Mouse (Mus musculus): ENCODE results near the gene Pparg. TPM values are rescaled to one million over a fixed set of nuclear protein-coding genes. Genes with fewer than 3 reads are reported as not detected.

The Pparg gene
- total RNA-seq, 2 experiments from 2014 or later: 11.4 to 12.5 TPM

GRCm38 (mm10) chr6:115500234-115500633, 139.5 kb downstream of the Pparg start:
- intact Hi-C loops (cut with DNase I): no loop called here

DNA sequence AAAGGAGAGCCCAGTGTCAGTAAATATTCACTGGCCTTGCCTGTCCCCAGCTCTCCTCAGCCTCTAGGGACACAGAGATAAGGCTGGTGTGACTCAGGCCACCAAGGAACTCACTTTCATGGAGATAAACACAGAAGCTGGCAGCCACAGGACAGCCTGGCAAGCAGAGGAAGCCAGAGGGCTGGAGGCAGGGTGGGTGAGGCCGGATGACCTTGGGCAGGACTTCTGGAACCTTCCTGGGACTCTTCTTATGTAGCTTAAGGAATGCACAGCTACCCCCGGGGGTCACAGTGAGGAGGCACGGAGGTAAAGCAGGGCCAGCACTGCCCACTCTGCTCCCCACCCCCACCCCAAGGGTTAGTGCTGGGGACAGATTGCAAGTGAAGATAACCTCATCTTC, 140.4 kb downstream of the Pparg start:
- peak; percentile 40 to 43 for DNase-seq
- intact Hi-C loops (cut with DNase I): no loop called here

More at GRCm38 (mm10) chr6:115500234-115500633, 139.5 kb downstream of the Pparg start:
- no peak for DNase-seq

DNA sequence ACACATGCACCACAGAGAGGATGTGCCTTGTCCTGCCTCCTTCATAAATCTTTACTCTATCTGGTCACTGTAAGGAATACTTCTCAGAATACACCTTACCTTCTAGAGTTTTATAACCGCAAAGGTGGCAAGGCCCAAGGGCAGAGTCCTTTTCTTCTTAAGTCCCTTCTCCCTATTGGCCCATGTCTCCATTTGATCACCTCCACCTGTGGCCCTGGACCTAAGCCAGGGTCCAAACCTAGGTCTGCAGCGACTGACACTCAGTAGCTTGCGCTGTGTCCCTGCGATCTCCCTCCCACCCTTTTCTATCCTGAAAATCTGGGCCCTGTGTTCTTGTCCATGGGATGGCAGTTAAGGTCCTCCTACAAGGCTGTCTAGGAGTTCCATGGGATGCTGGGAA, 142.3 kb downstream of the Pparg start:
- intact Hi-C loops (cut with DNase I): no loop called here
- DNase-seq: no peak

DNA sequence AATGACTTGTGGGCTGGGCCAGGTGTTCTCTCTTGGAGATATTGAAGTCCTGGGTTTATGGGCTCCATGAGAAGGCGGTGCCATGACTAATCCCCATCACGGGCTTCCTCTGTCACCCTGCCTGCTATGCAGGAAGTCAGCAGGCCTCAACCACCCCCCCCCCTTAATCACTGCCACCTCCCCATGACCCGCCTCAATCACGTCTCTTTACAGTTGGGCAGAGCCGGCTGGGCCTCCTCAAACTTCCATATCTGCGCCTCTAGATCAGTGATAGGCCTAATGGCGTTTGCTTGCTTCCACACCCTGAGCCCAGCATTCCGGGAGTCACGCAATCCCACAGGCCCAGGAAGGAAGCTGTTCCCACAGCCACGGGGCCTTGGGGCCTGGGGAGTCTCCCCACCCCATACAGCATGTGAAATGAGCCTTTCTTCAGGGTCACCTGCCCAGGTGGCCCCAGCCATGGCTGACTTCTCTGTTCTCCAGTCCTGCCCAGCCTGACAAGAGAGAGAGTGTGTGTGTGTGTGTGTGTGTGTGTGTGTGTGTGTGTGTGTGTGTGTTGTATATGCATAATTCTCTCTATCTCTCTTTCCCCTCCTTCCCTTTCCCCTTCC, 142.9 kb downstream of the Pparg start:
- no peak for DNase-seq
- intact Hi-C loops (cut with DNase I): no loop called here

DNA sequence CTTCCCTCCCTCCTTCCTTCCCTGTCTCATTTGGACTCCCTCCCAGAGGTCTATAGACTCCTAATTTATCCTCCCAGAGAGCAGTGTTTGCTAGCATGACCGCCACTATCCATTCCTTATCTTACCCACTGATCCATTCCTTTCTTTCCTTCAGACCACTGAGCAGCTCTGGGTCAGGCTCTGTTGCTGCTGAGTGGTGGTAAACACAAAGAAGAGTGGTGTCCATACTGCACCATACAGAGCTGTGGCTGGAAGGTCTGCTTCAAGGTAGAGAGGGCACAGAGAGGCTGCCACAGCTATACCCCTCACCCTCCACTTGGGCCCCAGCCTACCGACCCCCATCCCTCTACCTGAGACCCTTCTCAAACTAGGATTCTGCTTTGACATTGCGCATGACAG, 143.4 kb downstream of the Pparg start:
- no peak for DNase-seq
- intact Hi-C loops (cut with DNase I): no loop called here

GRCm38 (mm10) chr6:115504915-115505314, 144.2 kb downstream of the Pparg start:
- intact Hi-C loops (cut with DNase I): no loop called here
- DNase-seq: no peak

DNA sequence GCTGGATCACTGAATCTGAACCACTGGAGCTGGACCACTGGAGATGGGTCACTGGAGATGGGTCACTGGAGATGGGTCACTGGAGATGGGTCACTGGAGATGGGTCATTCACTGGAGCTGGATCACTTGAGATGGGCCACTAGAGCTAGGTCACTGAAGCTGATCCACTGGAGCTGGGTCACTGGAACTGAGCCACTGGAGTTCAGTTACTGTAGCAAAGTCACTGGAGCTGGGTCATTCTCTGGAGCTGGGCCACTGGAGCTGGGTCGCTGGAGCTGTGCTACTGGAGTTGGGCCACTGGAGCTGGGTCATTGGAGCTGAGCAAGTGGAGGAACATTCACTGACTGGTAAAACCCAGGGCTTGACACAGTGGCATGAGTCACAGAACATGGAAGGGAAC, 145.7 kb downstream of the Pparg start:
- no peak for DNase-seq
- intact Hi-C loops (cut with DNase I): no loop called here

- intact Hi-C loops (cut with DNase I): no loop called here
- DNase-seq: no peak
Observed at GRCm38 (mm10) chr6:115511447-115511846, 150.7 kb downstream of the Pparg start.

DNA sequence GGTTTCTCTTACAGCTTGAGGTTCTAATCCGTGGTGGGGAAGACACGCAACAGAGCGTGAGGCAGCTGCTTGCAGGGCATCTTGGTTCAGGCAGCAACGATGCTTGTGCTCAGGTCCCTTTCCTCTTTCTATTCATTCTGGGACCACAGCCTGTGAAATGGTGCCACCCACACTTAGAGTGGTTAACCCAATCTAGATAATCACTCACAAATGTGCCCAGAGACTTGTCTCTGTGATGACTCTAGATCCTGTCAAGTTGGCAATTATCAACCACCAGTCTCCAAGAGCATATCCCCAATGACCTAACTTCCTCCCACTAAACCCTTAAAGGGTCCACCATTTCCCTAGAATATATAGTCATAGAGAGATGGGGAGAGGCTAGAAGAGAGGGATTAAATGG, 152.5 kb downstream of the Pparg start:
- DNase-seq: no peak
- intact Hi-C loops (cut with DNase I): no loop called here

DNA sequence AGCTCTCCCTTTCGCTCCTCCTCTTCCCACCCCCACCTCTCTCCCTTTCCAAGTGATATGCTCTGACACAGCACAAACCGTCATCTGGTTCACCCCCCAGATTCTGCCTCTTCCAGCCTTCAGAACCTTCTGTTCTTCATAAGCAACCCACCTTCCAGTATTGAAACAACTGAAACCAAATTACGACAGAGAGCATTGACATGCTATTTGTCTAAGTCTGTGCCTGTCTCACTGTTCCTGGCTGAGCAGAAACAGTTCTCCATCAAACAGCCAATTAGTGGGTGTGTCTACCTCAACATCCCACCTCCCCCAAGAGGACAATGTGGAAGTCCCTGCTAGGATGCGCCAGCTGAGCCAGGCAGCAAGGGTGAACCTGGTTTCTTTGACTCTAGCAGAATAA, 157.2 kb downstream of the Pparg start:
- no peak for DNase-seq
- intact Hi-C loops (cut with DNase I): no loop called here

DNA sequence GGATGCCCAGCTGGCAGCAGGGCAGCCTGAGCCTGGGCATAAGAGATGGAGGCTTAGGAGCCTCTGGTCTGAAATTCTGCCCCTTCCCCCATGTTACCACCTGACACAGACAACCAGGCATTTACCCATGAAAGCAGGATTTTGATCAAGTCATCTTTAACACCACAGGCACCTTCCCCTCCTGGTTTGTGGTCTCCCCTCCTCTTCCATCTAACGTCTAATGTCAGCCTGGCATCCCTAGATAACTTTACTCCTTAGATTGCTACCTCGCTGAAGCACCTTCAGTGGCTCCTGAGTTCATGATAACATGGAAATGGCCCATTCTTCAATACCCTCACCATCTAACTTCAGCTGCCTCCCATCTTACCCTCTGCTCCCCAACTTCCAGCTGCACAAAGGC, 157.6 kb downstream of the Pparg start:
- intact Hi-C loops (cut with DNase I): no loop called here
- no peak for DNase-seq

DNA sequence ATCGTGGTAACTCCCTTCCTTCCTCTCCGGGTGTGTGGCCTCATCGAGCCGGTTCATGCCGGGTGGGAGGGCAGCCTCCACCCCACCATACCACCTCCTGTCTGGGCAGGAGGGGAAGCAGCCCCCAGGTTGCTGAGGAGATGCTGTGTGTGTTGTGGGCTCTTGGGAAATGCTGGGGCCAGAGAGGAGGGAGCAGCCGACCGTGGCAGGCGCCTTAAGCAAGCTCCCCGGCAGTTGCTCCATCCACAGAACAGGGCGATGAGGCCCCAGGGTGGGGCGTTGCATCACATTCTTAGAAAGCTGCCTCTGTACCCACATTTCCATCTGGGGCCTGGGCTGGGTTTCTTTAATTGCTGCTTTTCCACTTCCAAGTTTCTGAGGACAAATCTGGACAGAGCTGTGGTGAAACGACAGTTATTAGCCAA, 158.5 kb downstream of the Pparg start:
- no peak for DNase-seq
- intact Hi-C loops (cut with DNase I): no loop called here

GRCm38 (mm10) chr6:115521923-115522322, 161.2 kb downstream of the Pparg start:
- intact Hi-C loops (cut with DNase I): loop anchor here (5.0 kb wide), 1 partner anchor 90 kb away; no protein-coding TSS in a partner anchor
- DNase-seq: no peak

- peak in 1 of 2 experiments; percentile 31 for DNase-seq
- intact Hi-C loops (cut with DNase I): loop anchor here (5.0 kb wide), 1 partner anchor 90 kb away; no protein-coding TSS in a partner anchor
Observed at GRCm38 (mm10) chr6:115522691-115523146, 162.0 kb downstream of the Pparg start.

GRCm38 (mm10) chr6:115523201-115523600, 162.4 kb downstream of the Pparg start:
- DNase-seq: peak; percentile 34 to 37
- intact Hi-C loops (cut with DNase I): loop anchor here (5.0 kb wide), 1 partner anchor 91 kb away; no protein-coding TSS in a partner anchor

- DNase-seq: no peak
- intact Hi-C loops (cut with DNase I): loop anchor here (5.0 kb wide), 1 partner anchor 92 kb away; no protein-coding TSS in a partner anchor
Observed at GRCm38 (mm10) chr6:115524449-115524990, 163.8 kb downstream of the Pparg start.

DNA sequence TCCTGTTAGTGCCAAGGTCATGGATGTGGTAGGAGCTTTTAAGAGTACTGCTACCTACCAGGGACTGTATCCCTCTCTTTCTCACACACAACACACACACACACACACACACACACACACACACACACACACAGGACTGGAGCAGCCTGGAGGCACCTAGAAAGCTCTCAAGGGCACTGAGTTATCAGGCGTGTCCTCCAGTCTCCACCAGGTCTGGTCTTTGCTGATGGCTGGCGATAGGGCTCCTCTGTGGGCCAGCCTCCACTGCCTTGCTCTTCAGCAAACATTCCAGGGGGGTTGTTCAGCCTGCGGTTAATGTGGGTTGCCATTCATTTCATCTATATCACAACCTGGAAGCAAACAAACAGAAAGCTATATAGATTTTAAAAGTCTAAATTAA, 166.7 kb downstream of the Pparg start:
- DNase-seq: no peak
- intact Hi-C loops (cut with DNase I): no loop called here

DNA sequence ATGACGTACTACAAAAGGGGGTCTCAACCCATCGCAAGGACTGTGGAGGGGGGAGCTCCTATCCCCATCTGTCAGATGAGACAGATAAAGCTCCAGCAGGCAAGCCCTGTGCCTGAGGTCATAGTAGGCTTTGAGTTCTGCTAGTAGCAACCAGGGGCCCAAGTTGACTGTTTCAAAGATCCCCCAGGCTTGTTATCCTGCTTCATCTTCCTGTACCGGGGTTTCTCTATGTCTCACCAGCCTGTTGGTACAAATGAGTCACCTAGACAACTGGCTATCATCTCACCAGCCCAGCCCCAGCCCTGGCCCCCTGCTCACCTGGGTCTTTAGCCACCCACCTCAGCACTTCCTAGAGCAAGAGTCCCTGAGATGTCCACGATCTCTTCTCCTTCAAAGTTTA, 167.6 kb downstream of the Pparg start:
- no peak for DNase-seq
- intact Hi-C loops (cut with DNase I): no loop called here

GRCm38 (mm10) chr6:115534617-115535016, 173.9 kb downstream of the Pparg start:
- DNase-seq: peak; percentile 33 to 40
- intact Hi-C loops (cut with DNase I): loop anchor here (5.0 kb wide), 2 partner anchors 102 to 172 kb away; partner anchors contain the start of gene Pparg

DNA sequence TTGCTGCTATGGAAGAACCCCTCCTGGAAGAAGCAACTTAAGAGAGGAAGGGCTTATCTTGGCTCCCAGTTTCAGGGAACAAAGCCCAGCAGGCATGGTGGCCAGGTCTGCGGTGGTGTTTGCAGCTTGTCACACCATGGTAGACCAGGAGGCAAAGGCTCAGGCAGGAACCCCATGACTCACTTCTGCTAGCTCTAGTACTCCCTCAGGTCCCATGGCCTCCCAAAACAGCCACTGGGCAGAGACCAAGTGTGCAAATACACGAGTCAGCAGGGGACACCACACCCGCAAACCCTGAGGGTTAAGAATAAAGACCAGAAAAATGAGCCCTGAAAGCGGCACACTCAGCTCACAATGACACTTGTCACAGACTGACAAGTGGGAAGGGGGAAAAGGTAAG, 175.4 kb downstream of the Pparg start:
- DNase-seq: no peak
- intact Hi-C loops (cut with DNase I): loop anchor here (5.0 kb wide), 2 partner anchors 104 to 174 kb away; partner anchors contain the start of gene Pparg

DNA sequence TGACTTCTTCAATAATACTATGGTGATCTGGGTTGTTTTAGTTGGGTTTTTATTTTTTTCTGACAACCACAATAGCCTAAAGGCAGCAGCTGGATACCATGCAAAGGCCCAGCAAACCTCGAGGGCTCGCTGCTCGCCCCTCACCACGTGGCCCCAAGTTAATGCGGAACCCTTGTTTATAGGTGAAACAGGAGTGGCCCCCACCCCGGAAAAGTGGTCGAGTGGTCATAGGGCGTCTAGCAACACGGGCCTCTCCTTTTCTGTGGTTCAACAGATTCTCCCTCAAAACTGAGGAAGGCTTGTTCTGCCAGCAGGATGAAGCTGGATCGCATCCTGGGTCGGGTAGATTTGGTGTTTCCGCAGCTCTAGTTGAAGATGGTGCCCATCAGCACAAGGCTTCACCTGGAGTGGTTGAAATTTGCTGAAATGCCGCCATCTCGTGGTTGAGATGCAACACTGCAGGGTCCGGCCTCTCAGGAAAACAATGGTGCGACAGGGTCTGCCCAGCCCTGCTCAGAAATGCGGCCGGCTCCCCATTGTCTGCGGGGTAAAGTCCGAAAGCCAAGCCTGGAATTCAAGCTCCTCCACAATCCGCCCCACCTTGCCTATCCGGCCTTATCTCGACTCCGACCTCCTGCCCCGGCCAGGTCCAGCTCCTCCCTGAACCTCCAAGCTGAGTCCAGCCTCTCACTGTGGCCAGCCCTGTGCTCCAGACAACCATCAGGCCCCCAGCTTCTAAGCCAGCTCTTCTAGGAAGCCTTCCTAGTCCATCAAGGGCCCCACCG, 178.1 kb downstream of the Pparg start:
- intact Hi-C loops (cut with DNase I): loop anchor here (1.0 to 5.0 kb wide), 5 partner anchors 107 to 364 kb away; partner anchors contain the start of genes Gm17482 and Pparg

More for the DNA sequence above, 178.1 kb downstream of the Pparg start:
- peak; percentile 84 to 86 for DNase-seq

All from heart, postnatal 36 days (tissue).